Mouse (Mus musculus) right cerebral cortex, postnatal 14 days (tissue): ENCODE data around the gene Olfr893.
"Not testable (repeated sequence)": the region's sequence is repeated elsewhere in the genome, so short reads cannot be mapped to it uniquely, and the experiment has no call there.

Experiments
- DNase-seq: peaks from one replicate; pipeline ENCODE4 v3.0.0; 2022

The Olfr893 gene

GRCm38 (mm10) chr9:38208065-38208464 is at the start of gene Olfr893:
Olfr893 (plus strand) TSS chr9:38208365.
- no peak for DNase-seq

GRCm38 (mm10) chr9:38168341-38168740 is 39.8 kb upstream of the Olfr893 start:
- DNase-seq, result not testable (repeated sequence)

DNA sequence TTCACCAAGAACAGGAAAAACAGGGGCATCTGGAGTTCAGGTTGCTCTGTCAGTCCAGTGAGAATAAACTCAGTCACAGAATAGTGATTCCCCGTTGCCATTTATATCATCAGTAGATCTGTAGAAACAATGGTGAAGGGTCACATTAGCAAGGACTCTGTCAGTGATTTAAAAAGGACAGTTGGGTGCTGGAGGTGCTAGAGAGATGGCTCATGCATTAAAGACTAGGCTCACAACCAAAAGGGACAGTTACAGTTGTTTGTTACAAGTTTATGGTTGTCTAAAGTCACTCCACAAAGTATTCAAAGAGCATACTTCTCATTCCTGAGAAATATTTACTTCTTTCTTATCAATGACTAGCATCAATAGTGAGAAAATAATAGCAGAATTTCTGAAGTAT is 27.4 kb upstream of the Olfr893 start, which contains the start of gene Olfr891:
Olfr891 (minus strand) TSS at position 101 of the 400 bp plus-strand sequence.
- DNase-seq, result no peak

DNA sequence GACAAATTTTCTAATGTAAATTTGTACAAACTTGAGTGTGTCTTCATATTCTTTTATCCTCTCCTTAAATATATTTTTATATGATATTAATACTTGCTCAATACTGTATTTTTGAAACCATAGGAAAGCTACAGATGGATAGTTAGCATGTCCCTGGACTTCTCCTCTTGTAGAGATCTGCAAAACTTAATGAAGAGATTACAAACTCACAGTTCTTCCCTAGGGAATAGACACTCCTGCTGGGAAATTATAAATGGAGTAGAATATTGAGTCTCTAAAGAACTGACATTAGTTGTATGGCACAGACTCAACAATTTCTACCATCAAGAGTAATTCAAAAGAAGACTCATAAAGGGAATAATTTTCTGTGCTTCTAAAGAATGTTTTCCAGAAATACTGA is 9.6 kb downstream of the Olfr893 start, which contains the start of gene Olfr894:
Olfr894 (plus strand) TSS at position 301 of the 400 bp plus-strand sequence.
- no peak for DNase-seq

GRCm38 (mm10) chr9:38252474-38252873 is 44.3 kb downstream of the Olfr893 start, which contains the start of gene Olfr143:
Olfr143 (plus strand) TSS chr9:38252774.
- DNase-seq, result no peak
